Mouse (Mus musculus) stomach, embryonic 15.5 days (tissue): ENCODE measurements around the gene Cfap43. TPM values are rescaled to one million over a fixed set of nuclear protein-coding genes. Genes with fewer than 3 reads are reported as not detected.
A peak's percentile ranks its signal among the peaks of the same experiment; 100 is the strongest.

ENCODE experiments used
- ATAC-seq: fragments of 200-750 bp; cut with Nextera tagmentation; 2 replicates; pipeline ENCODE4 v1.8.0; 2017; ENCODE audit warnings: low read depth, moderate number of reproducible peaks, moderate TSS enrichment; ENCODE audit not compliant: insufficient read depth, low FRiP score
- H3K27ac ChIP-seq: fragments of 300-500 bp; sonication (generic); 2 replicates; pipeline ENCODE4 v1.5.1; 2015; ENCODE audit warnings: mild to moderate bottlenecking, inconsistent platforms
- H3K27me3 ChIP-seq: fragments of 300-500 bp; sonication (generic); replicated peaks from 2 replicates; pipeline ENCODE4 v1.6.1; 2015; ENCODE audit warnings: inconsistent platforms
- H3K36me3 ChIP-seq: fragments of 300-500 bp; sonication (generic); 2 replicates; pipeline ENCODE4 v1.6.1; 2015; ENCODE audit warnings: inconsistent platforms
- H3K4me1 ChIP-seq: fragments of 300-500 bp; sonication (generic); 2 replicates; pipeline ENCODE4 v1.6.1; 2015; ENCODE audit warnings: inconsistent platforms
- H3K4me2 ChIP-seq: fragments of 300-500 bp; sonication (generic); 2 replicates; pipeline ENCODE4 v1.6.1; 2015; ENCODE audit warnings: mild to moderate bottlenecking, inconsistent platforms
- H3K4me3 ChIP-seq: fragments of 300-500 bp; sonication (generic); replicated peaks from 2 replicates; pipeline ENCODE4 v1.5.1; 2015; ENCODE audit warnings: inconsistent platforms
- H3K9ac ChIP-seq: fragments of 300-500 bp; sonication (generic); 2 replicates; pipeline ENCODE4 v1.6.1; 2015; ENCODE audit warnings: inconsistent platforms
- H3K9me3 ChIP-seq: fragments of 300-500 bp; sonication (generic); 2 replicates; pipeline ENCODE4 v1.6.1; 2016; ENCODE audit warnings: inconsistent platforms
- WGBS: fragments of 180-500 bp; shearing (Covaris S2); methylation state at CpG from one replicate; pipeline ENCODE4 v1.1.7; 2015; 5-methylcytosine and 5-hydroxymethylcytosine counted together
- polyA plus RNA-seq: library from polyadenylated mRNA; unstranded; fragments of >200 nt; fragmentation: Nextera tagmentation; extraction: Ambion mirVana; gene quantifications from 2 replicates; pipeline ENCODE4 v1.2.1, GENCODE M21; 2015

Cfap43 gene
- polyA plus RNA-seq, 1 experiment from 2014 or later = 0.62 TPM

DNA sequence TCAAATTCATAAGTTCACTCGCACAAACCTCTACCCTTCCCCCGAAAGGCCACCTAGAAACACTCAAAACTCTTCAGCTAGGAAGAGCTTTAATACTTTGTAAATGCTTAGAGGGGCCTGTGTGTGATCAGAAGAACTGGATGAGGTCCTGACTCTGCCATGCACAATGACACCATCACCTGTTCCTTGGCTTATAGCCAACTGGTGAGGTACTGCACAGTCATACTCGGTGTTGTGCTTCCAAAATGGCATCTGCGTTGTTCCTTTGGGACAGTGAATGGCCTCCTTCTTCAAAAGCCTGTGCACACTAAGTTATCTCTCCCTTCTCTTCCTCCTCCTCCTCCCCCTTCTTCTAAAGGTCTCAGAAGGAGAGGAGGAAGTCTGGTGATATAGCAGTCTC is 8.3 kb downstream of the Cfap43 start:
- H3K4me2 ChIP-seq = no peak overlapping the region
- H3K36me3 ChIP-seq = no peaks in the 10 kb centered on the region
- H3K9ac ChIP-seq = no peak overlapping the region
- no peaks in the 10 kb centered on the region for H3K27me3 ChIP-seq
- H3K4me3 ChIP-seq = no peak overlapping the region
- WGBS = 82% methylated on average over 4 of the region's 4 CpGs
- no peaks in the 10 kb centered on the region for H3K9me3 ChIP-seq
- peaks cover 23% of the 10 kb centered on the region for H3K4me1 ChIP-seq
- H3K27ac ChIP-seq = no peak overlapping the region
- no peak; the same call in 1 of the 2 replicates for ATAC-seq

DNA sequence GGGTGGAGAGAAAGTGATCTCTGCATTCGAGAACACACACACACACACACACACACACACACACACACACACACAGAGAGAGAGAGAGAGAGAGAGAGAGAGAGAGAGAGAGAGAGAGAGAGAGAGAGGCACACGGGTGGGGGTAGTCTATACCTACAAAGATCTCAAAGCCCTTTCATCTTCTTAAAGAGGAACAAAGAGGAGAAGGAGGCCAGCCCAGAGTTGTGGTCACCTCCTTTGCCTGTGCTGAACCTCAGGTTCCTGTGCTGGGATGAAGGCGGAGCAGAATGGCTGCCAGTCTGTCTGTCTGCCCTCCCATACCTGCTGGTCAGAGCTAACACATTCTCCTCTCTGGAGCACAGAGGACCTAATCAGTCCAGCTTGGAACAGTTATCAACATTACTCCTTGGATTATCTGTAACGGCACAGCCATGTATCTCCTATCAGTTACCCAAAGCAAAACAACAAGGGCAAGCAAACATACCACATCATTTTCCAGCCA is 8.9 kb downstream of the Cfap43 start:
- Histone ChIP-seq H3K9ac (no peak overlapping the region), H3K4me2 (peak overlapping the region; percentile 44)
- peak; percentile 23; the same call in 1 of the 2 replicates for ATAC-seq

DNA sequence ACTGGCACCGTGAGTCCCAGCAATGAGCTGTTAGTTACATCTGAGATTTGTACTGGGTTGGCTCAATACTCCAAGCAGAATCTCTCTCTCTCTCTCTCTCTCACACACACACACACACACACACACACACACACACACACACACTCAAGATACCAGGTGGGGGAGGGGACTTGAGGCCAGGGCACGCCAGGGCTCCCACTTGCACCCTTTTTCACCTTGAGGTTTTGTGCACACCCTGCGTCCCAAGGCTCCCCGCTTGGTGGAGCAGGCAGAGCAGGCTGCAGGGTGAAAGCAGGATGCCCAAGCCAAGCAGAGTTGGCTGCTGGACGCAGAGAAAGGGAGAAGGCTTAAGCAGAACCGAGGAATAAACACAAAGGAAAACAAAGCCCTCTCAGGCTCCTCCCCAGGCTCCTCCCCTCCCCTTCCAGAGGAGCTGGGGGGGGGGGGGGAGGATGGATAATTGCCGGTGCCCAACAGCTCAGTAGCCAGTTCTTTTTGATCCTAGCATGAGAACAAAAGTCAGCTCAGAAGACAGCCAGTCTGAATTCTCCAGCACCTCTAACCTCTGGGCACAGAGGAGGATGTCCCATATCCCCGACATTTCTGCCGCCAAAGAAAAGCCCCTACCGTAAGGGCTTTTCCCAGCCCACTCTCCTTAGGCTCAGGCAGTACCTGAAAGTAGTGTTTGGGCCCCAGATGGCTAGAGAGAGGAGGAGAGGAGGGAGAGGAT is 9.5 kb downstream of the Cfap43 start:
- H3K4me3 ChIP-seq = peak overlapping the region; percentile 13; the same call in 1 of the 2 replicates
- no peaks in the 10 kb centered on the region for H3K36me3 ChIP-seq
- no peak for ATAC-seq
- H3K27ac ChIP-seq = peak overlapping the region; percentile 67
- H3K4me2 ChIP-seq = peak overlapping the region; percentile 44
- H3K9me3 ChIP-seq = no peaks in the 10 kb centered on the region
- no peaks in the 10 kb centered on the region for H3K27me3 ChIP-seq
- H3K9ac ChIP-seq = no peak overlapping the region
- peaks cover 30% of the 10 kb centered on the region for H3K4me1 ChIP-seq
- 10% methylated on average over 10 of the region's 10 CpGs for WGBS

More for the DNA sequence above, 8.9 kb downstream of the Cfap43 start:
- 49% methylated on average over 3 of the region's 4 CpGs for WGBS
- Histone ChIP-seq H3K36me3 (no peaks in the 10 kb centered on the region), H3K9me3 (no peaks in the 10 kb centered on the region), H3K4me3 (no peak overlapping the region), H3K27ac (no peak overlapping the region), H3K4me1 (peaks cover 28% of the 10 kb centered on the region), H3K27me3 (no peaks in the 10 kb centered on the region)

DNA sequence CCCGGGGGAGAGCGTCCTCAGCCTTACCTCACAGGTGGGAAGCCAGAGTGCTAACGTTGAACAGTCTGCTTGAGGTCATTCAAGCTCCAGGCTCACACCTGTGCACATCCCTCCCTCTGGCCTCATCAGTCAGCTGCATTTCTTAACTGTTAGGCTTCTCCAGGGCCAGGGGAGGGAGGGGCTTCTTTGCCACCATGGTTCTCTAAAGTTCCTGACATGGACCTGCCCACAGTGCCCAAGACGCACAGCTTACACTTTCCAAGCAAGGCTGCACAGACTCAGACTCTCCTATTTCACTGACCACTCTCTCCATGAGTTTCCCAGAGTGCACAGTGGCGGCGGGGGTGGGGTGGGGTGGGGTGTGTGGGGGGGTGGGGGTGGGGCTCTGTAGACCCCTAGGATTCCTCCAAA is 10.1 kb downstream of the Cfap43 start:
- ATAC-seq = no peak
- Histone ChIP-seq H3K36me3 (no peaks in the 10 kb centered on the region), H3K4me2 (peak overlapping the region; percentile 44), H3K4me3 (no peak overlapping the region), H3K9me3 (no peaks in the 10 kb centered on the region), H3K27ac (no peak overlapping the region), H3K4me1 (peaks cover 30% of the 10 kb centered on the region), H3K9ac (no peak overlapping the region), H3K27me3 (no peaks in the 10 kb centered on the region)
- 22% methylated on average over 6 of the region's 6 CpGs for WGBS

DNA sequence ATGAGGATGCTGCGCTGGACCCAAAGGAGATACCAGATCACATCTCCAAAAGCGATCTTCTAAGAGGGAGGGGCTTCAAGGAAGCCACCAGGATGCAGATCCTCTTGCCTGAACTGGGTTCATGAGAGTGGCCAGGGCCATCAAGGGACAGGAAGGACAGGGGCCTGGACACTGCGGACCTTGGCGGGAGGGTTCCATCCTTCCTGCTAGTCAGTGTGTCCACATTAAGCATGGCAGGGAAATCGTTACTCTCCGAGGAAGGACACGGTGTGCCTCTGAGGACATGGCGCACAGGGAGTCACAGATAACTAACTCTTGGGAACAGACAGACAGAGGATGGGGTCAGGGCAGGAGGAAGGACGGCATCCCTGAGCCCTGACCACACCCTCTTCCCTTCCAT is 11.5 kb downstream of the Cfap43 start:
- H3K4me1 ChIP-seq = peaks cover 40% of the 10 kb centered on the region
- no peak for ATAC-seq

DNA sequence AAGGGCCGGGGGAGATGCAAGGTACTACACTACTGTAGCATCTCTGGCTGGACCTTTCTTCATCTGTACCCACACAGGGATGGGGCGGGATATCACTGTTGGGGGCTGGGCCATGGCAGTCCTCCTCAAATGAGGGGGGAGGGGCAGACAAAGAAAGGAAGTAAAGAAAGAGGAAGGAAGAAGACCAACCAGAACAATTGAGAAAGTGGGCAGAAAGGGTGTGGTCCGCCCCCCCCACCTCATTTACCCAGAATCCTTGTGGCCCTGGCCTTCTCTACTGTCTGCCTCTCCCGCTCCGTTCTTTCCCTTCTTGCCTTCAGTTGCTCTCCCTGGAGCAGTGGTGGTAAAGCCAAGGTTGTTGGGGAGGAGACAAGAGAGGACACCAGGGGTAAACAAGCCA is 13.5 kb downstream of the Cfap43 start:
- H3K4me1 ChIP-seq = peaks cover 49% of the 10 kb centered on the region
- no peak for ATAC-seq
- 85% methylated on average over 5 of the region's 5 CpGs for WGBS

More for the DNA sequence above, 11.5 kb downstream of the Cfap43 start:
- Histone ChIP-seq H3K4me2 (no peak overlapping the region), H3K36me3 (no peaks in the 10 kb centered on the region), H3K4me3 (no peak overlapping the region), H3K9ac (no peak overlapping the region), H3K9me3 (no peaks in the 10 kb centered on the region), H3K27ac (no peak overlapping the region), H3K27me3 (no peaks in the 10 kb centered on the region)
- 88% methylated on average over 9 of the region's 9 CpGs for WGBS

DNA sequence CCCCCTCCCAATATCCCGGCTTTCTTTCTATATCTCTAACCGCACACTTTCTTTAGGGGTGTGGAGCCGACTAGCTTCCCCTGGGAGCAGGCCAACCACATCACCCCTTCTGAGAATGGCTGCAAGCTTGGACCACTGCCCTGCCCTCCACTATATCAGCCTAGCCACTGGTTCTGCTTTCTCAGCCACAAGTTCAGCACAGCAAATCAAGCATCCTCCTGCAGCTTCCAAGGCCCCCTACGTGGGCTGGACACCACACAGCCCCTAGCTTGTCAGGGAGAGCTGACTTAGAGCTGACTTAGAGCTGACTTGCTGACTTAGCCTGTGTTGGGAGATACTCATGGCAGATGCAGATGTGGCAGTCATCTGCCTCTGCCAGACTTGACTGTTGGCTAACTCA is 14.0 kb downstream of the Cfap43 start:
- Histone ChIP-seq H3K4me3 (no peak overlapping the region), H3K9me3 (no peaks in the 10 kb centered on the region), H3K9ac (no peak overlapping the region), H3K4me2 (no peak overlapping the region), H3K27ac (no peak overlapping the region), H3K27me3 (no peaks in the 10 kb centered on the region), H3K4me1 (peaks cover 49% of the 10 kb centered on the region), H3K36me3 (no peaks in the 10 kb centered on the region)
- WGBS = 71% methylated on average over 4 of the region's 4 CpGs
- ATAC-seq = no peak

More for the DNA sequence above, 13.5 kb downstream of the Cfap43 start:
- no peaks in the 10 kb centered on the region for H3K27me3 ChIP-seq
- H3K27ac ChIP-seq = no peak overlapping the region
- H3K36me3 ChIP-seq = no peaks in the 10 kb centered on the region
- no peak overlapping the region for H3K4me3 ChIP-seq
- no peak overlapping the region for H3K4me2 ChIP-seq
- H3K9me3 ChIP-seq = no peaks in the 10 kb centered on the region
- no peak overlapping the region for H3K9ac ChIP-seq

DNA sequence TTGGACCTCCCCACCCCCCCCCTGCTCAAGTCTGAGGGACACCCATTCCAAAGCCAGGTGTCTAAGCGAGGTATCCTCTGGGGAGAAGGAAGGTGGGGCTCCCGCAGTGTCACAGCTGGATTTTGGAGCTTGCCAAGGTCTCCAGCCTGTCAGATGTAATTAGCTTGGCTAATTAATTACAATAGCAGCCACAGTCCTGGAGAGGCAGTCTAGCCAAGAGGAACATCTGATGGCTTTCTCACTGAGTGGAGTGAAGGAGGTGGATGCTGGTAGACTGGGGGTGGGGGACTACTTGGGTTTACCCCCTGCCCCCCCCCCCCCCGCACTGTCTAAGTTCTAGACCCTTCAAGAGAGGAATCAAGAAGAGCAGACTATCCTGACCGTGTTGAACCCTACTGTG is 15.4 kb downstream of the Cfap43 start:
- H3K9ac ChIP-seq = no peak overlapping the region

DNA sequence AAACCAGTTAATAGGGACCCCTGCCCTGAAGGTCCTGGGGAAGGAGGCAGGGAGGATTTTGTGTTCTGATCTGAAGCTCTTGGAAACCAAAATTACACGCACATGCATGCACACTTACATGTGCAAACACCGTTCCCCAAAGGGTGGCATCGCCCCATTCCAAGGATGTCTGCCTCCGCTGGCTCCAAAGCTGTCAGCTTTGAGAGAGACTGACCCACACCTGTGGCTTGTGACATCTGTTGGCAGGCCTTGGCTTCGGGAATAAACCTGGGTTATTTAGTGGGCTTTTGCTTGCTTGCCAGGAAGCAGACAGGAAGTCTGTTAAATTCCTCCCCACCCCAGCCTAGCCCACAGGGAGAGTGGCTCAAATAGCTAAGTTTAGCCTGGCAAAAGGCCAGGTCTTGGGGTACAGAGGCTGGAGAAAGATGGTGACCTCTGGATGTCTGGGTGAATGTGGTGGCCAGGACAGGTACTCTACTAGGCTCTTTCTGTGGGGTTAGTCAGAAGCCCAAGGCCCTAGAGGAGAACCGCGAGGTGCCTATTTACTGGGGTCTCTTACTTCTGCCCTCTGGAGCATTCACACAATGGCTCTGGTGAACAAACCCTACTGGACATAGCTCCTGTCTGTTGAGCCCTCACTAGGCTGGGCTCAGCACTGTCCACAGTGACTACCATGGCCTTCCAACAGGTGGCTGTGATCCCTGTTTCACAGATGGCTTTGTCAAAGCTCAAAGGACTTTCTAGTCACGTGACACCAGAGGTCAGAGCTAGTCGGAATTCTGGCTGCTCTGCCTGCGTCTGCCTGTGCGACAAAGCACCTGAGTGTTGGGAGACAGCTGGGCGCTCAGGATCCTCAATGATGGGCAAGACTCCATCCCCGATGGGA is 16.5 kb downstream of the Cfap43 start:
- no peak overlapping the region for H3K27ac ChIP-seq
- no peak for ATAC-seq
- WGBS = 61% methylated on average over 13 of the region's 13 CpGs

More for the DNA sequence above, 15.4 kb downstream of the Cfap43 start:
- WGBS = 69% methylated on average over 4 of the region's 4 CpGs
- Histone ChIP-seq H3K4me3 (no peak overlapping the region), H3K36me3 (no peaks in the 10 kb centered on the region), H3K27me3 (no peaks in the 10 kb centered on the region), H3K9me3 (no peaks in the 10 kb centered on the region), H3K4me2 (no peak overlapping the region), H3K27ac (no peak overlapping the region), H3K4me1 (peaks cover 37% of the 10 kb centered on the region)
- ATAC-seq = no peak

DNA sequence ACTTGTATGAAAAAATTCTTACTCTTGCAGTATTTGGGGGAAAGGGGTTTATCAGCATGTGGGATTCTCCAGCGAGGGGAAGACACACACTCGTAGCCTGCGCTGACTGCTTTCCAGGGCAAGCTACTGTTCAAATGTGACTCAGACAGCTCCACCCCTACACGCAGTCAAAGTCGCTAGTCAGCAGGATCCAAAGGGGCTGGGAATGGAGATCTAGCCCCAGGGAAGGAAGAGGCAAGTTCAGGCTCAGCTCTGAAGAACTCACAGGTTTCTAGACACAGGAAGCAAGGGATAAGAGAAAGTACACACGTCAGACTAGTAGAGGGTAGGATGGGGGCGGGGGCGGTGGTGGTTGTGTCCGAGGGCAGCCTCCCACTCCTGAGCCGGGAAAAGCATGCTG is 18.5 kb downstream of the Cfap43 start:
- Histone ChIP-seq H3K27ac (no peak overlapping the region), H3K9me3 (no peaks in the 10 kb centered on the region), H3K4me1 (peaks cover 29% of the 10 kb centered on the region), H3K27me3 (no peaks in the 10 kb centered on the region), H3K9ac (no peak overlapping the region), H3K36me3 (peaks cover 25% of the 10 kb centered on the region; the same call in 1 of the 2 replicates), H3K4me2 (no peak overlapping the region), H3K4me3 (no peak overlapping the region)
- ATAC-seq = no peak
- WGBS = 75% methylated on average over 10 of the region's 10 CpGs

More for the DNA sequence above, 16.5 kb downstream of the Cfap43 start:
- Histone ChIP-seq H3K4me3 (no peak overlapping the region), H3K4me1 (peaks cover 32% of the 10 kb centered on the region), H3K4me2 (no peak overlapping the region), H3K36me3 (peaks cover 8% of the 10 kb centered on the region; the same call in 1 of the 2 replicates), H3K9me3 (no peaks in the 10 kb centered on the region), H3K9ac (no peak overlapping the region), H3K27me3 (no peaks in the 10 kb centered on the region)

DNA sequence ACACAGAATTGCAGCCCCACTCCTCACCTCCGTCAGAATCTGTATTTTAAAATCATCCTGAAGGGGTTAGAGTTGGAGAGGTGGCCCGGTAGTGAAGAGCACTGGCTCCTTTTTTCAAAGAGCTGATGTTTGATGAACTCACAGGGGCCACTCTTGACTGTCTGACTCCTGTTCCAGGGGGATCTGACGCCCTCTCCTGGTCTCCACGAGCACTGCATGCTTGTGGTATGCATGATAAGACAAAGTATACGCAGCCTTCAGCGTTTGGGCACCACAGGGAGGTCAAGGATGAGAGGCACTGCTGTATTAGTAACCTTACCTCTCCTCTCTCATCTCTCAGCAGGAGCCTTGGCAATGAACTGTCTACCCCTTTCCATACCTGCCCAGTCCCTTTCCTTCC is 19.1 kb downstream of the Cfap43 start:
- H3K27ac ChIP-seq = no peak overlapping the region
- H3K27me3 ChIP-seq = no peaks in the 10 kb centered on the region
- peaks cover 25% of the 10 kb centered on the region for H3K36me3 ChIP-seq
- no peaks in the 10 kb centered on the region for H3K9me3 ChIP-seq
- 61% methylated on average over 6 of the region's 6 CpGs for WGBS
- ATAC-seq = no peak
- no peak overlapping the region for H3K4me2 ChIP-seq
- peaks cover 24% of the 10 kb centered on the region for H3K4me1 ChIP-seq
- no peak overlapping the region for H3K4me3 ChIP-seq
- no peak overlapping the region for H3K9ac ChIP-seq
